Mouse (Mus musculus) brown adipose tissue, adult 24 weeks (tissue): Measurements from ENCODE around the gene 1700034I23Rik. TPM values are rescaled to one million over a fixed set of nuclear protein-coding genes. Genes with fewer than 3 reads are reported as not detected.
"Not testable (repeated sequence)": the region's sequence is repeated elsewhere in the genome, so short reads cannot be mapped to it uniquely, and the experiment has no call there.

Experiments used
- H3K27ac ChIP-seq: fragments of 200-500 bp; replicated peaks from 2 replicates; pipeline ENCODE4 v1.5.1; 2012; ENCODE audit warnings: low read depth, mild to moderate bottlenecking, low read length
- H3K4me1 ChIP-seq: fragments of 200-500 bp; 2 replicates; pipeline ENCODE4 v1.6.1; 2012; ENCODE audit warnings: low read length, mixed read lengths; ENCODE audit not compliant: control insufficient read depth, insufficient read depth, insufficient read length
- H3K4me3 ChIP-seq: fragments of 200-500 bp; 2 replicates; pipeline ENCODE4 v1.5.1; 2012; ENCODE audit warnings: low read depth, mild to moderate bottlenecking, low read length, moderate library complexity; ENCODE audit not compliant: insufficient read depth
- polyA plus RNA-seq: library from polyadenylated mRNA; stranded (reverse); fragments of >200 nt; gene quantifications from 2 replicates; pipeline ENCODE4 v1.2.4, GENCODE M21; 2012; ENCODE audit not compliant: missing spikeins, insufficient read depth, insufficient read length

Gene 1700034I23Rik
- polyA plus RNA-seq, result not detected in 2 replicates

- not testable (repeated sequence) for H3K27ac ChIP-seq, H3K4me1 ChIP-seq, H3K4me3 ChIP-seq
These were observed at the start of gene 1700034I23Rik for GRCm38 (mm10) chr3:40902443-40902842. 1700034I23Rik (minus strand) TSS chr3:40902543.

- Histone ChIP-seq H3K4me3 (peak overlapping the region; percentile 93), H3K4me1 (no peaks in the 10 kb centered on the region), H3K27ac (no peak overlapping the region)
These were observed 49.0 kb upstream of the 1700034I23Rik start for GRCm38 (mm10) chr3:40951365-40951764.

GRCm38 (mm10) chr3:40950601-40951201 is 48.4 kb upstream of the 1700034I23Rik start:
- H3K4me1 ChIP-seq, result no peaks in the 10 kb centered on the region
- H3K27ac ChIP-seq, result peak overlapping the region; percentile 21

GRCm38 (mm10) chr3:40949903-40950600 is 47.7 kb upstream of the 1700034I23Rik start:
- Histone ChIP-seq H3K4me1 (no peaks in the 10 kb centered on the region), H3K4me3 (peak overlapping the region; percentile 93), H3K27ac (peak overlapping the region; percentile 21)

More at GRCm38 (mm10) chr3:40950601-40951201, 48.4 kb upstream of the 1700034I23Rik start:
- H3K4me3 ChIP-seq, result peak overlapping the region; percentile 93

GRCm38 (mm10) chr3:40949170-40949902 is 47.0 kb upstream of the 1700034I23Rik start, which contains the start of gene Larp1b:
Larp1b (plus strand) TSS chr3:40949828.
- H3K27ac ChIP-seq, result peak within 1 kb of the TSS; percentile 21
- H3K4me3 ChIP-seq, result peak within 1 kb of the TSS; percentile 93
- H3K4me1 ChIP-seq, result no peaks in the 10 kb centered on the region

- no peak overlapping the region for H3K27ac ChIP-seq
- no peak overlapping the region for H3K4me3 ChIP-seq
- H3K4me1 ChIP-seq, result no peaks in the 10 kb centered on the region
These were observed 36.7 kb upstream of the 1700034I23Rik start for GRCm38 (mm10) chr3:40939019-40939418.

- Histone ChIP-seq H3K4me3 (no peak overlapping the region), H3K27ac (no peak overlapping the region), H3K4me1 (no peaks in the 10 kb centered on the region)
These were observed 36.2 kb upstream of the 1700034I23Rik start for GRCm38 (mm10) chr3:40938592-40938991.

GRCm38 (mm10) chr3:40938189-40938588 is 35.8 kb upstream of the 1700034I23Rik start:
- H3K4me1 ChIP-seq, result no peaks in the 10 kb centered on the region
- H3K27ac ChIP-seq, result no peak overlapping the region
- H3K4me3 ChIP-seq, result no peak overlapping the region

GRCm38 (mm10) chr3:40894336-40894735 is 8.0 kb downstream of the 1700034I23Rik start:
- not testable (repeated sequence) for H3K4me1 ChIP-seq, H3K27ac ChIP-seq
- H3K4me3 ChIP-seq, result peak overlapping the region; percentile 69

GRCm38 (mm10) chr3:40893816-40894258 is 8.5 kb downstream of the 1700034I23Rik start:
- H3K4me1 ChIP-seq, result not testable (repeated sequence)
- Histone ChIP-seq H3K4me3 (peak overlapping the region; percentile 81), H3K27ac (peak overlapping the region; percentile 75)

GRCm38 (mm10) chr3:40853123-40853738 is 49.1 kb downstream of the 1700034I23Rik start:
- not testable (repeated sequence) for H3K4me3 ChIP-seq, H3K4me1 ChIP-seq, H3K27ac ChIP-seq

Other genes with a start within 250 kb of the 1700034I23Rik start
- 0.48 TPM in 1 of 2 replicates, not detected in the other for gene Slc25a31, start 193.7 kb downstream of the 1700034I23Rik start, polyA plus RNA-seq
- 36.8 and 43.5 TPM in 2 replicates for gene Hspa4l, start 158.0 kb downstream of the 1700034I23Rik start, polyA plus RNA-seq
- gene Plk4, start 102.5 kb downstream of the 1700034I23Rik start, polyA plus RNA-seq, result 3.6 and 6.6 TPM in 2 replicates
- gene Mfsd8, start 55.7 kb downstream of the 1700034I23Rik start, polyA plus RNA-seq, result 18.8 and 19.8 TPM in 2 replicates
- gene Abhd18, start 55.6 kb downstream of the 1700034I23Rik start, polyA plus RNA-seq, result 3.8 and 5.0 TPM in 2 replicates
- gene Larp1b, start 47.3 kb upstream of the 1700034I23Rik start, polyA plus RNA-seq, result 44.0 and 45.0 TPM in 2 replicates
- gene Pgrmc2, start 180.5 kb upstream of the 1700034I23Rik start, polyA plus RNA-seq, result 70.7 and 98.3 TPM in 2 replicates